Mouse (Mus musculus): ENCODE results near the gene Sik2.
A peak's percentile ranks its signal among the peaks of the same experiment; 100 is the strongest.

Sik2 gene

GRCm38 (mm10) chr9:51008841-51009655, at the start of gene Sik2:
Gene Sik2, minus strand, starts transcription at chr9:51009073.
- peak; percentile 86 to 91 for DNase-seq

- no peak for DNase-seq
Observed at GRCm38 (mm10) chr9:51056360-51057324, 47.8 kb upstream of the Sik2 start.

GRCm38 (mm10) chr9:51052180-51052579, 43.3 kb upstream of the Sik2 start:
- DNase-seq: no peak

- DNase-seq: no peak
Observed at GRCm38 (mm10) chr9:51042136-51042535, 33.3 kb upstream of the Sik2 start.

- no peak for DNase-seq
Observed at GRCm38 (mm10) chr9:51041491-51041980, 32.7 kb upstream of the Sik2 start.

- DNase-seq: no peak
Observed at GRCm38 (mm10) chr9:51032785-51033529, 24.1 kb upstream of the Sik2 start.

GRCm38 (mm10) chr9:51032291-51032690, 23.4 kb upstream of the Sik2 start:
- no peak for DNase-seq

GRCm38 (mm10) chr9:51031603-51032002, 22.7 kb upstream of the Sik2 start:
- no peak for DNase-seq

- no peak for DNase-seq
Observed at GRCm38 (mm10) chr9:51030147-51030546, 21.3 kb upstream of the Sik2 start.

GRCm38 (mm10) chr9:51026952-51027351, 18.1 kb upstream of the Sik2 start:
- DNase-seq: no peak

GRCm38 (mm10) chr9:51021123-51021795, 12.4 kb upstream of the Sik2 start:
- DNase-seq: no peak

GRCm38 (mm10) chr9:51020351-51020750, 11.5 kb upstream of the Sik2 start:
- DNase-seq: no peak

GRCm38 (mm10) chr9:51019670-51020069, 10.8 kb upstream of the Sik2 start:
- no peak for DNase-seq

GRCm38 (mm10) chr9:51015732-51016131, 6.9 kb upstream of the Sik2 start:
- DNase-seq: no peak

- no peak for DNase-seq
Observed at GRCm38 (mm10) chr9:51013644-51014043, 4.8 kb upstream of the Sik2 start.

GRCm38 (mm10) chr9:51009656-51009950, 730 bp upstream of the Sik2 start:
- peak; percentile 10 to 31 for DNase-seq

- DNase-seq: no peak
Observed at GRCm38 (mm10) chr9:51008068-51008840, 619 bp downstream of the Sik2 start.

- no peak for DNase-seq
Observed at GRCm38 (mm10) chr9:51007726-51008067, 1.2 kb downstream of the Sik2 start.

- DNase-seq: peak; percentile 72 to 79
Observed at GRCm38 (mm10) chr9:51006846-51007245, 2.0 kb downstream of the Sik2 start.

GRCm38 (mm10) chr9:51004062-51004461, 4.8 kb downstream of the Sik2 start:
- DNase-seq: no peak

GRCm38 (mm10) chr9:50986677-50987076, 22.2 kb downstream of the Sik2 start:
- DNase-seq: no peak

- no peak for DNase-seq
Observed at GRCm38 (mm10) chr9:50986123-50986522, 22.8 kb downstream of the Sik2 start.

All from cerebellum, adult 18-20 months (tissue).